In genomic region chr16:10349876-10350275, GRCm38 (mm10) we compare ENCODE assay signal across 13 mouse cellular contexts. TPM values are rescaled to one million over a fixed set of nuclear protein-coding genes. Genes with fewer than 3 reads are reported as not detected.
DNase-seq lines count a peak whose midpoint lies in the region; ATAC-seq lines count a peak whose summit lies in the region.
"Had no signal": no experiment of that assay in that cellular context is flagged by ENCODE, and none has a peak within 500 bp of the region (broad histone marks: within the 10 kb centered on the region; RNA-seq: fewer than 3 reads in every experiment).

No protein-coding gene starts in this region.

- H3K4me2 ChIP-seq in forebrain, embryonic 16.5 days (ENCODE audit: low read length), result no peak overlapping the region
- no peak overlapping the region for H3K4me2 ChIP-seq in forebrain, embryonic 14.5 days (ENCODE audit: low read length)
- peak overlapping the region; percentile 12; the same call in 1 of the 2 replicates for H3K4me2 ChIP-seq in lung, embryonic 16.5 days (ENCODE audit: low read depth, low read length)
- H3K4me2 ChIP-seq: hindbrain, embryonic 15.5 days had no signal

- WGBS in forebrain, embryonic 16.5 days, result 83% methylated on average over 10 of the region's 10 CpGs
- 80% methylated on average over 10 of the region's 10 CpGs for WGBS in forebrain, embryonic 14.5 days
- 60% methylated on average over 10 of the region's 10 CpGs for WGBS in lung, embryonic 16.5 days

- no peak overlapping the region for H3K4me3 ChIP-seq in forebrain, embryonic 16.5 days (replicated peaks; ENCODE audit: low read length)
- no peak overlapping the region for H3K4me3 ChIP-seq in forebrain, embryonic 14.5 days (ENCODE audit: low read depth, low read length)
- H3K4me3 ChIP-seq in lung, embryonic 16.5 days (ENCODE audit: low read length), result no peak overlapping the region
- H3K4me3 ChIP-seq: hindbrain, embryonic 15.5 days; megakaryocyte, embryonic 14.5 days had no signal

- intact Hi-C loops in heart, postnatal 10 days (cut with DNase I), result loop anchor here (5.0 kb wide), 1 partner anchor 38 kb away; the partner anchor contains the start of gene Emp2

- H3K4me1 ChIP-seq in forebrain, embryonic 16.5 days (replicated peaks; ENCODE audit: control insufficient read depth, insufficient read depth, low read length), result 0 out of 2 replicates have a peak, but pooled peaks cover 2% of the 10 kb centered on the region
- no peaks in the 10 kb centered on the region for H3K4me1 ChIP-seq in forebrain, embryonic 14.5 days (ENCODE audit: control insufficient read depth, insufficient read depth, low read length)
- H3K4me1 ChIP-seq in lung, embryonic 16.5 days (replicated peaks; ENCODE audit: control insufficient read depth, insufficient read depth, low read length), result peaks cover 38% of the 10 kb centered on the region
- H3K4me1 ChIP-seq: hindbrain, embryonic 15.5 days; megakaryocyte, embryonic 14.5 days had no signal

- no peak for DNase-seq in forebrain, embryonic 14.5 days (ENCODE audit: low spot score)
- peak; percentile 51 for DNase-seq in adrenal gland, postnatal 10 days
- peak; percentile 54 to 56 for DNase-seq in heart, postnatal 10 days
- DNase-seq in left cerebral cortex, adult 8-10 months (ENCODE audit: low spot score in 2 of 2), result no peak
- DNase-seq in right cerebral cortex, postnatal 4 days, result no peak
- no peak for DNase-seq in cerebellum, adult 11-12 months
- DNase-seq: B cell, adult 2 months; layer of hippocampus, postnatal 36 days had no signal

- no peaks in the 10 kb centered on the region for H3K27me3 ChIP-seq in forebrain, embryonic 16.5 days (replicated peaks; ENCODE audit: control insufficient read depth, insufficient read depth, low read length)
- no peaks in the 10 kb centered on the region for H3K27me3 ChIP-seq in forebrain, embryonic 14.5 days (replicated peaks; ENCODE audit: control insufficient read depth, insufficient read depth, low read length)
- no peaks in the 10 kb centered on the region for H3K27me3 ChIP-seq in lung, embryonic 16.5 days (ENCODE audit: control insufficient read depth, insufficient read depth, low read depth, low read length)
- H3K27me3 ChIP-seq: hindbrain, embryonic 15.5 days had no signal

- H3K9me3 ChIP-seq in forebrain, embryonic 16.5 days (ENCODE audit: control insufficient read depth, low read length), result no peaks in the 10 kb centered on the region
- no peaks in the 10 kb centered on the region for H3K9me3 ChIP-seq in forebrain, embryonic 14.5 days (replicated peaks; ENCODE audit: control insufficient read depth, low read length)
- H3K9me3 ChIP-seq in lung, embryonic 16.5 days (ENCODE audit: control insufficient read depth, low read length), result no peaks in the 10 kb centered on the region
- H3K9me3 ChIP-seq: hindbrain, embryonic 15.5 days; megakaryocyte, embryonic 14.5 days had no signal

- H3K27ac ChIP-seq in forebrain, embryonic 16.5 days (ENCODE audit: low read length), result no peak overlapping the region
- H3K27ac ChIP-seq in forebrain, embryonic 14.5 days (ENCODE audit: low read depth, low read length), result no peak overlapping the region
- H3K27ac ChIP-seq in lung, embryonic 16.5 days (ENCODE audit: low read length), result peak overlapping the region; percentile 98
- H3K27ac ChIP-seq: hindbrain, embryonic 15.5 days had no signal

- ATAC-seq in forebrain, embryonic 16.5 days, result peak; percentile 47; the same call in 1 of the 2 replicates
- ATAC-seq in forebrain, embryonic 14.5 days, result no peak
- ATAC-seq in lung, embryonic 16.5 days (ENCODE audit: low read depth), result peak; percentile 92

- no peak overlapping the region for H3K9ac ChIP-seq in forebrain, embryonic 16.5 days (replicated peaks; ENCODE audit: low read depth, low read length)
- no peak overlapping the region for H3K9ac ChIP-seq in forebrain, embryonic 14.5 days (ENCODE audit: low read length)
- peak overlapping the region; percentile 37 for H3K9ac ChIP-seq in lung, embryonic 16.5 days (ENCODE audit: low read length)
- H3K9ac ChIP-seq: hindbrain, embryonic 15.5 days had no signal

- no peaks in the 10 kb centered on the region for H3K36me3 ChIP-seq in forebrain, embryonic 16.5 days (ENCODE audit: control insufficient read depth, insufficient read depth)
- no peaks in the 10 kb centered on the region for H3K36me3 ChIP-seq in forebrain, embryonic 14.5 days (ENCODE audit: control insufficient read depth, insufficient read depth, low read length)
- H3K36me3 ChIP-seq in lung, embryonic 16.5 days (ENCODE audit: control insufficient read depth, insufficient read depth, low read length), result no peaks in the 10 kb centered on the region
- H3K36me3 ChIP-seq: hindbrain, embryonic 15.5 days had no signal

RNA-seq across cellular contexts. Expression of gene Emp2, which starts 36.1 kb away (rescaled TPM):
- polyA plus RNA-seq in forebrain, embryonic 16.5 days (2015; fragmentation: Nextera tagmentation; extraction: Ambion mirVana), result 8.3 and 10.7 TPM in 2 replicates
- polyA plus RNA-seq in forebrain, embryonic 14.5 days (2014; fragmentation: Nextera tagmentation; extraction: Ambion mirVana), result 3.4 and 5.1 TPM in 2 replicates
- total RNA-seq in adrenal gland, postnatal 10 days (2021), result 10 to 100 TPM in 1 of 2 experiments, 1 to 10 TPM in 1; 9.8 to 11.6 TPM
- total RNA-seq in heart, postnatal 10 days (2021), result 10 to 100 TPM; 42.5 to 46.4 TPM
- 131 and 151 TPM in 2 replicates for polyA plus RNA-seq in lung, embryonic 16.5 days (2015; fragmentation: Nextera tagmentation; extraction: Ambion mirVana)
- total RNA-seq in left cerebral cortex, adult 8-10 months (2022), result 10 to 100 TPM; 11.0 to 13.4 (median 12.2) TPM

RNA-seq across cellular contexts. Expression of gene Tekt5, which starts 45.4 kb away (rescaled TPM):
- 2.5 and 4.1 TPM in 2 replicates for polyA plus RNA-seq in forebrain, embryonic 16.5 days (2015; fragmentation: Nextera tagmentation; extraction: Ambion mirVana)
- polyA plus RNA-seq in forebrain, embryonic 14.5 days (2014; fragmentation: Nextera tagmentation; extraction: Ambion mirVana), result 2.7 and 2.9 TPM in 2 replicates
- total RNA-seq in adrenal gland, postnatal 10 days (2021), result under 1 TPM in 1 of 2 experiments, not detected in 1; 0.15 TPM
- under 1 TPM in 1 of 2 experiments, not detected in 1; 0.22 TPM for total RNA-seq in heart, postnatal 10 days (2021)
- polyA plus RNA-seq in lung, embryonic 16.5 days (2015; fragmentation: Nextera tagmentation; extraction: Ambion mirVana), result 2.9 and 4.2 TPM in 2 replicates
- 10 to 100 TPM in 3 of 4 experiments, 1 to 10 TPM in 1; 9.8 to 11.5 (median 10.4) TPM for total RNA-seq in left cerebral cortex, adult 8-10 months (2022)
- total RNA-seq: gastrocnemius, adult 18-20 months had no signal

Comparison
In these comparisons a context has a peak if more than half of its experiments do, and no peak if none do; other contexts are left out.
1. DNase-seq: peak in adrenal gland, postnatal 10 days (single experiment) and heart, postnatal 10 days (2 of 2); none in forebrain, embryonic 14.5 days (single experiment), left cerebral cortex, adult 8-10 months (0 of 2), right cerebral cortex, postnatal 4 days (single experiment) and cerebellum, adult 11-12 months (single experiment).
2. RNA of gene Tekt5, which starts 45.4 kb away (total RNA-seq): 9.8 to 11.5 TPM in left cerebral cortex, adult 8-10 months; 0.22 TPM in heart, postnatal 10 days and 0.15 TPM in adrenal gland, postnatal 10 days; every median in the first group is over 4 times any median in the second.